ENCODE assay signal across 21 mouse cellular contexts in the genomic region with DNA sequence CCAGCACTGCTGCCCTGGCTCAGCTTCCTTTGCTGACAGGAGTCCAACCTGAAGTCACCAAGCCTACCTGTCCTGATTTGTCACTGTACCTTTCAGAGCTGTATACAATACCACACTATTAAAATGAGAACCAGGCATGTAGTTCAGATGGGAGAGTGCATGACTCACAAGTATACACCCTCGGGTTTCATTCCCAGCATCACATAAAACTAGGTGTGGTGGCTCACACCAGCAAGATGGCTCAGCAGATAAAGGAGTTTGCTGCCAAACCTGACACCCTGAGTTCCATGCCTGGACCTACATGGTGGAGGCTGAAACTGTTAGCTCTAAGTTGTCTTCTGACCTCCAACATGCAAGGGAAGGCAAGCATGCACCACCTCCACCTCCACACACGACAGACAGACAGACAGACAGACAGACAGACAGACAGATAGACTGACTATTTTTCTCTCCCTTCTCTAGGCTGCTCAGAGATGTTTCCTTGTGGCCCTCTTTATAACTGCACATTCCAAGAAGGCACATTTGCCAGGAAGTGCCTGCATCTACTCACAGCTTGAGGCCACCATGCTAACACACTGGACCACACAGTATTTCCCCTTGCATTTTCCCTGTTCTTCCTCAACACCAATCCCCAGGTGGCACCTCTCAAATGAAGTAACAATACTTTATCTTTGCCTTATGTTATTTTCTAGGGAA. TPM values are rescaled to one million over a fixed set of nuclear protein-coding genes. Genes with fewer than 3 reads are reported as not detected.
A peak's percentile ranks its signal among the peaks of the same experiment; 100 is the strongest.
DNase-seq lines count a peak whose midpoint lies in the region; ATAC-seq lines count a peak whose summit lies in the region.
"Had no signal": no experiment of that assay in that cellular context is flagged by ENCODE, and none has a peak within 500 bp of the region (broad histone marks: within the 10 kb centered on the region; RNA-seq: fewer than 3 reads in every experiment).

No protein-coding gene starts in this region.

- ATAC-seq in common myeloid progenitor, adult 5-6 weeks (replicated peaks; ENCODE audit: low read depth, poor library complexity, severe bottlenecking), result 0 out of 2 replicates have a peak, but pooled peaks have one; percentile 25
- ATAC-seq in liver, embryonic 11.5 days (replicated peaks; ENCODE audit: low FRiP score), result peak; percentile 39
- peak; percentile 73 for ATAC-seq in megakaryocyte-erythroid progenitor cell, adult 5-6 weeks (replicated peaks; ENCODE audit: low FRiP score, low TSS enrichment, poor library complexity, severe bottlenecking)
- ATAC-seq in midbrain, embryonic 15.5 days (replicated peaks), result no peak
- ATAC-seq: midbrain, embryonic 13.5 days had no signal

- H3K36me3 ChIP-seq in liver, embryonic 11.5 days (ENCODE audit: control insufficient read depth, insufficient read depth, low read length), result peaks cover 19% of the 10 kb centered on the region
- H3K36me3 ChIP-seq in midbrain, embryonic 15.5 days (replicated peaks), result peaks cover 40% of the 10 kb centered on the region

- no peaks in the 10 kb centered on the region for H3K9me3 ChIP-seq in liver, embryonic 11.5 days (ENCODE audit: control insufficient read depth, low read length)
- no peaks in the 10 kb centered on the region; the same call in 1 of the 2 replicates for H3K9me3 ChIP-seq in midbrain, embryonic 15.5 days
- H3K9me3 ChIP-seq: embryonic facial prominence, embryonic 12.5 days; hindbrain, embryonic 15.5 days; limb, embryonic 10.5 days had no signal

- H3K27me3 ChIP-seq in liver, embryonic 11.5 days (replicated peaks; ENCODE audit: control insufficient read depth, insufficient read depth, low read length), result no peaks in the 10 kb centered on the region
- H3K27me3 ChIP-seq in midbrain, embryonic 15.5 days (replicated peaks), result no peaks in the 10 kb centered on the region
- H3K27me3 ChIP-seq: embryonic facial prominence, embryonic 12.5 days; hindbrain, embryonic 15.5 days; midbrain, embryonic 13.5 days had no signal

- no peaks in the 10 kb centered on the region for H3K4me1 ChIP-seq in liver, embryonic 11.5 days (replicated peaks; ENCODE audit: control insufficient read depth, insufficient read depth, low read length)
- H3K4me1 ChIP-seq in midbrain, embryonic 15.5 days, result no peaks in the 10 kb centered on the region
- H3K4me1 ChIP-seq: embryonic facial prominence, embryonic 12.5 days; hindbrain, embryonic 15.5 days; limb, embryonic 10.5 days; midbrain, embryonic 13.5 days had no signal

- WGBS in liver, embryonic 11.5 days, result 78% methylated on average over 2 of the region's 2 CpGs
- 91% methylated on average over 2 of the region's 2 CpGs for WGBS in midbrain, embryonic 15.5 days

- H3K4me2 ChIP-seq in liver, embryonic 11.5 days, result no peak overlapping the region
- no peak overlapping the region for H3K4me2 ChIP-seq in midbrain, embryonic 15.5 days
- H3K4me2 ChIP-seq: embryonic facial prominence, embryonic 12.5 days; hindbrain, embryonic 15.5 days; lung, embryonic 14.5 days; midbrain, embryonic 13.5 days had no signal

- no peak overlapping the region for H3K27ac ChIP-seq in liver, embryonic 11.5 days (ENCODE audit: low read depth, low read length)
- H3K27ac ChIP-seq in midbrain, embryonic 15.5 days, result no peak overlapping the region
- H3K27ac ChIP-seq: embryonic facial prominence, embryonic 12.5 days; hindbrain, embryonic 15.5 days; limb, embryonic 10.5 days; macrophage; midbrain, embryonic 13.5 days had no signal

- DNase-seq in R1 (ENCODE audit: low read depth, low spot score), result peak; percentile 23
- no peak for DNase-seq in liver, embryonic 11.5 days (ENCODE audit: low spot score)
- no peak for DNase-seq in frontal cortex, postnatal 10 days (ENCODE audit: low spot score in 2 of 2)
- no peak for DNase-seq in layer of hippocampus, postnatal 10 days (ENCODE audit: low spot score in 2 of 2)
- DNase-seq: cerebellum, adult 2 months; gastrocnemius, postnatal 10 days; heart, postnatal 10 days; kidney, adult 2 months; kidney, postnatal 36 days; lung, embryonic 14.5 days; retina, postnatal 1 day; spleen, adult 18-20 months; thymus, postnatal 14 days had no signal

- H3K4me3 ChIP-seq in liver, embryonic 11.5 days (ENCODE audit: low read depth, low read length), result no peak overlapping the region
- H3K4me3 ChIP-seq in midbrain, embryonic 15.5 days, result no peak overlapping the region
- H3K4me3 ChIP-seq: embryonic facial prominence, embryonic 12.5 days; hindbrain, embryonic 15.5 days; limb, embryonic 10.5 days; midbrain, embryonic 13.5 days had no signal

- H3K9ac ChIP-seq in liver, embryonic 11.5 days (ENCODE audit: low read depth, low read length), result no peak overlapping the region
- no peak overlapping the region for H3K9ac ChIP-seq in midbrain, embryonic 15.5 days
- H3K9ac ChIP-seq: embryonic facial prominence, embryonic 12.5 days; hindbrain, embryonic 15.5 days; lung, embryonic 14.5 days; midbrain, embryonic 13.5 days had no signal

RNA-seq across cellular contexts. Expression of a gene that starts 11.0 kb away (rescaled TPM):
- not detected in 2 replicates for total RNA-seq in common myeloid progenitor, adult 5-6 weeks (2017)
- polyA plus RNA-seq in liver, embryonic 11.5 days (2014; fragmentation: Nextera tagmentation; extraction: Ambion mirVana), result not detected in 2 replicates
- not detected in 2 replicates for total RNA-seq in megakaryocyte-erythroid progenitor cell, adult 5-6 weeks (2014; fragmentation: Nextera tagmentation)
- total RNA-seq in megakaryocyte-erythroid progenitor cell, adult 5-6 weeks (2017), result not detected in 2 replicates
- under 1 TPM; 0.18 to 0.27 TPM for total RNA-seq in layer of hippocampus, postnatal 10 days (2021)
- polyA plus RNA-seq in midbrain, embryonic 15.5 days (2015; fragmentation: Nextera tagmentation; extraction: Ambion mirVana), result 0.10 TPM in 1 of 2 replicates, not detected in the other
- total RNA-seq: gastrocnemius, postnatal 10 days had no signal
- polyA plus RNA-seq: embryonic facial prominence, embryonic 12.5 days; limb, embryonic 10.5 days; lung, embryonic 14.5 days; midbrain, embryonic 13.5 days had no signal

RNA-seq across cellular contexts. Expression of a gene that starts 28.7 kb away (rescaled TPM):
- total RNA-seq in common myeloid progenitor, adult 5-6 weeks (2017), result 54.2 and 85.3 TPM in 2 replicates
- polyA plus RNA-seq in liver, embryonic 11.5 days (2014; fragmentation: Nextera tagmentation; extraction: Ambion mirVana), result 83.2 and 86.6 TPM in 2 replicates
- 56.9 and 85.2 TPM in 2 replicates for total RNA-seq in megakaryocyte-erythroid progenitor cell, adult 5-6 weeks (2014; fragmentation: Nextera tagmentation)
- 89.8 and 98.7 TPM in 2 replicates for total RNA-seq in megakaryocyte-erythroid progenitor cell, adult 5-6 weeks (2017)
- 10 to 100 TPM; 40.2 to 49.9 TPM for total RNA-seq in layer of hippocampus, postnatal 10 days (2021)
- polyA plus RNA-seq in midbrain, embryonic 15.5 days (2015; fragmentation: Nextera tagmentation; extraction: Ambion mirVana), result 69.9 and 70.9 TPM in 2 replicates
